Mouse (Mus musculus) adrenal gland, adult 8-10 months (tissue): ENCODE measurements around the gene Hyal3. TPM values are rescaled to one million over a fixed set of nuclear protein-coding genes. Genes with fewer than 3 reads are reported as not detected.

Source experiments
- DNase-seq: peaks from one replicate; pipeline ENCODE4 v3.0.0; 2022
- total RNA-seq, 4 experiments: library from RNA; stranded (reverse); gene quantifications; 2 replicates each; pipeline ENCODE4 v1.2.4; 2022

Gene Hyal3
- total RNA-seq, 4 experiments from 2014 or later: 1.5 to 2.3 (median 2.0) TPM

DNA sequence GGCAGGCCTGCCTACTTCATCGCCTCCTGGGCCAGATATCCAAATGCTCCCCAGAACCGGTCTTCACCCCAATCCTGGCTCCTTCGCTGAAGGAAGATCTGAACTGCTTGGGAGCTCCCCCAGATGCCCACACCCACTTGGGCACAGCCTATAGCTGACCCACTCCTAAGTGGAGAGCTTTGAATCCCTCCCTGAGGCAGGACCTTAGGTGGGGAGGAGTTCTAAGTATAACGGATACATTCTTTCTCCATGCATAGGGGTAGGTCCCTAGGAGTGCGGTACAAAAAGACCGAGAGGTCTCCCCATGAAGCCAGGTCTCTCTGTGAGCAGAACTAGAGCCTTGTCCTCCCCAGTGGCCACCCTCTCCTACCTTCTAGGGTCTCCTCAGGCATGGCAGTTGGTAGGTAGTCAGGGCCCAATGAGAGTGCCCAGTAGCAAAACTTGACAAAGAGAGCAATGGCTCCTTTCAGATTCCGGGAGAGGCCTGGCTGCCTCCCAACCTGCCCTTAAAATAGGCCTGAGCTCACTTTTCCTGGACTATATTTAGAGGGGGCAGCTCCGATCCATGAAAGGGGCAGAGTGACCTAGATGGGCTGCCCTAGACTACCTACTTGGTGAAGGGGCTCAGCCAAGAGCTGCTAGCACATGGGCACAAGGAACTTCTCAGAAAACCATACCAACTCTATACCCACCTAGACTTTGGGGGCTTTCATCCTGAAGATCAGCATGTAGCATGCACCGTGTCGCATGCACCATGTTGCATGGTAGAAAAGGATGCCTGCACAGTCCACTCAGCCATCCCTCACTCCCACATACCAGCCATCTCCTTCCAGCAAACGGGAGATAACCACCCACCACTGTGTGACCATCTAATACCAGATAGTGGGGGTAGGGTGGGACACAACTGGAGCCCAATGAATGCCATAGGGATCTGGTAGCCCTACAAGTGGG is 16.3 kb downstream of the Hyal3 start:
- no peak for DNase-seq

DNA sequence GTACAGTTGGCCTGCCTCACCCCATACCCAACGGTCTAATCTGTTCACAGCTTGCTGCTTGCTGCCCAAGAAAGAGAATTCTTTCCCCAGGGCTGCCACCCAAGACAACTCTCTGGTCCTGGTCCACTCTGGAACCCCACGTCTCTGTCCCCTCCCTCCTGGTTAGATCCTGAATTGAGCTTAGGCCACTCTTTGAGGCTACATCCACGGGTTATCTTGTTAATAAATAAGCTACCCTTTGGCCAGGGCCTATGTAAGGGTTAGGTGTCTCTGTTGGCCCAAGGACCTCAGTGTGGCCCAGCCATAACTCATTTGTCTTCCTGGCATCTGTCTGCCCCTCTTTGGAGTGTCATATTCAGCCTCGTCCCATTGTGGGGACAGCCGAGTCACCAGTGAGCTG is 17.8 kb downstream of the Hyal3 start:
- no peak for DNase-seq

DNA sequence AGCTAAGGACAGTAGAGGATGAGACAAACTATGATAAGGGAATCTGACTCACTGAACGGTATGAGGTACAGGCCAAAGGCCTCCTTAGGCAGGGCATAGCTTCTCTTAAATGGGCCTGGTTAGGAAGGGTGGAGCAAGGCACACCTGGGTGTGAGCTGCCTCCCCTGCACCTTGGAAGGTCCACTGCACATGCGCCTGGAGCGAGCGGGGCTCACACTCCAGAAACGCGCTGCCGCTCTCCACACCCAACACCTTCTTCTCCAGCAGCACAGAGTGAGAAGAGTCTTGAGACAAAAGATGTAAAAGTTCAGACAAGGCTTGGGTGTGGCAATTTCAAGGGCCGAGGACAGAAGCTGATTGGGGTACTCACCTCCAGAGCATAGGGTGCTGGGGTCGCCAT is 18.8 kb downstream of the Hyal3 start:
- no peak for DNase-seq

DNA sequence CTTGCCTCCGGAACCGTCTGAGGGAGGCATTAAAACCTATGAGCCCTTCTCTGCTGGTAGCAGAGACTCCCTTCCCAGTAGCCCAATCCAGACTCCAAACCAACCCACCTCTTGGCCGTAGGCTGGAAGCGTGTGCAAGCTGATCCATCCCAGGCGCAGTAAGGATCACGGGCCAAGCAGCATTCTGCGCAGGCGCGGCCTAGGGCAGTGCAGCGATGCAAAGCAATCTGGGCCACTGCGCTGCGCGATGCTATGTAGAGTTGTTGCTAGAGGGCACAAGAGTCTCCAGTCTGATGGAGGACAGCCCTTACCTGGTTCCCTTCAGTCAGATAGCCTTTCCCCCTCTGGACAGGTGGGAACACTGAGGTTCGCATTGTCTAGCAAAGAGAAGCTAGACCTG is 19.2 kb downstream of the Hyal3 start:
- no peak for DNase-seq

DNA sequence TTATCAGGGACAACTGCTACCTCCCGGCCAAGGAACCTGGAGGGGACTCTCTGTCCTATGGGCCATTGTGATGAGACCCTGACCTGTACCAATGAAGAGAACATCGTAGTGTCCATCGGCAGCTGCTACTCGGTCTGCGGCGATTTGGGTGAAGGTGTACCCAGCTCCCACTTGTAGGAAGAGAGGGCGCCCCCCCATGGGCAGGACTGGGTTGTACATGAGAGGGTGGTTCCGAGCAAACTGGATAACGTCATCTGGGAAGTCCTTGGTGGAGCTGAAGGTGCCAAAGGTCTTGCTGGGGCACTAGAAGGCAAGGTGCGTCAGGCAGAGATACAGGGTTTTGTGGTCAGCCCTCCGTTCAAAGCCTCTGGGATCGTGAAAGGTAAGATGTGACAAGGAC is 20.1 kb downstream of the Hyal3 start:
- DNase-seq: no peak

DNA sequence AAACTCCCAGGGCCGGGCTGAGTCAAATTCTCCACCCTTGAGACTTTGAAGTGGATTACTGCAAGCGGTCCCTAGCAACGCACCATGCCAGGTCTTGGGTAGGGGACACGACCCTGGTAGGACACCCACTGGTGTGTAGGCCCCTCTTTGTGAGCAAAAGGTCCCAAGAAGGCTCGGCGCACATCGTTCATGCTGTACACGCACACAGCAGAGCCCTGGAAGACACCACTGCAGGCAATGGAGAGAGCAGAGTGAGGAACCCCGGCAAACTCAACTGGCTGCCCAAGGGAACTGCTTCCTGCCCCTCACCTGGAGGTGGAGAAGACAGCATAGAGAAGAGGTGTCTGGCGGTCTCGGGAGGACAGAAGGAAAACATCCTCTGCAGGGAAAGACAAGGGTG is 20.7 kb downstream of the Hyal3 start:
- no peak for DNase-seq

DNA sequence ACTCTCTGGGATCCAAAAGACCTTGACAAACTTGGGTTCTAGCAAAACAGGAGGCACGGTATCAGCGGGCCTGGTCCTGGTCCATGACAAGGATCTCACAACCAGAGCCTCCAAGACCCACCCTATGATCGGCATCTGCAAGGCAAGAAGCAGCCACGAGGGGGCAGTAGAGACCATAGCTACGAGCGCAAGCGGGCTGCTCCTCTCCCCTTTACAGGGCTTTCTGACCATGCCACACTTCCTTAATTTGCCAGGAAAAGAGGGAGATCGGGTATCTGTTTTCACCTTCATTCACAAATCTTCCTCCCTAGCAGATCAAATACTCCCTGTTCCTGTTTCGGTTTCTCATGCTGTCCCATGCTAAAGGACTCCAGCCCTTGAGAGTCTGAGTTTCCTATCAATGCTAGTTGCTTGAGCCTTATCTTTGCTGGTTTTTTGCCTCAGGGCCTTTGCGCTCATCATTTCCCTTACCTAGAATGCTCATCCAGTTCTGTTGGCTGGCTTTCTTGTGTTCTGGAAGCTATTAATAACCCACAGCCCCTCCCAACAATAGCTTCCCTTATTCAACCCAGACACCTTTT is 21.5 kb downstream of the Hyal3 start:
- peak; percentile 81 for DNase-seq

DNA sequence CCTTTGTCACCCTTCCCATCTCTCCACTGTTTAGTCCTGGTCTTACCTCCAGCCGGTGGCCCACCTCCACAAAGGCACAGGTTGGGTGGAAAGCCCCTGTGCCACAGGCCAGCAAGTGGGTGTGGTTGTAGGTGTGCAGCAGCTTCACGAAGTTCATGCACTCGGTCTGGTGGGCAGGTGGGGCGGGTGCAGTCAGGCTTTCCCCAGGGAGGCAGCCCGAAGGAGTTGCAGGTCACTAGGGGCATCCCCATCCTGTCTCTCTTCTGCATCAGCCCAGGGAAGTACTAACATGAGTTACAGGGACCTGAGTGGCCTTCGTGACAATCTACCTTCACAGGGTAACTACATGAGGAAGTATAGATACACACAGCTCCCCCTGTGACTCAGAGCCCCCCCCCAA is 22.6 kb downstream of the Hyal3 start:
- DNase-seq: no peak

DNA sequence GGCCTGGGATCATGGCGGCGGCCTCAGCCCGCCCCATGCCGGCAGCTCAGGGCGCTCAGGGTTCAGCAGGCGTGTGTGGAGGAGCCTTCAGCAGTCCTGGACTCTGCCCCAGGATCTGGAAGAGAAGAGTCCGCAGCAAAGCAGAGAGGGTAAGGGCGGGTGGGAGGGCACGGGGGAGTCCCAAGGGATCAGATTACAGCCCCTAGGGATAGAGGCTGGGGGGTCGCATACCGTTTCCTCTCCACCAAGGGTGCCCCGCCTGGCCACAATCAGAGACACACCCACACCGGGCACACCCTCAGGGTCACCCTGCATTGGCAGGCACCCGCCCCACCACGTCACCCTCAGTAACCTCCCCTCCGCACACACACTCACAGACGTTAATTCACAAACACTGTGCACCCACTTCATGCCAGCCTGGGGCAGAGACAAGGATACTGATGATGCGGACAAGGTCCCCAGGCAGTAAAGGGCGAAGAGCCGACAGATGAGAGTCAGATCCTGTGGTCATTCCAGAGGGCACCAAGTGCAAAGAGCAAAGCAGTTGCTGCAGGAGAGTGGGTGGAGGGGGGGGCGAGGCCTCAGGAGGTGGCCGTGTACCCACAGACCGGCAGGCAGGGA is 24.5 kb downstream of the Hyal3 start:
- no peak for DNase-seq

DNA sequence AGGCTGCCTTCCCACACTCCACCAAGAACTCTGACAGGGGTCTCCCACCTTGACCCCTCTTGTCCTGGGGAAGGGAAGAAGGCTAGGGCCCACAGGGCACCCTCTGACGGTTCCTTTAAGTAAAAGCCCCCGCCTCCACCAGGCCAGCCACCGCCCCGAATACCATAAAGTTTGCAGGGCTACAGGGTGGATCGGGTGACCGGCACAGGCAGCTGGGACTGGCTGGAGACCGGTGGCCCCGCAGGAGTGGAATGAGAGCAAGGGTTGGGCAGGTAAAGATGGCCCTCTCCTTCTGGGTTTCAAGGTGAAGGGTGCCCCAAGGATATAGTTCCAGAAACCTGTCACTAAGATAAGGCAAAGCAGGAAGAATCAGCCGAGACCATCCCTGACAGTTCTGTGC is 26.0 kb downstream of the Hyal3 start:
- DNase-seq: no peak

DNA sequence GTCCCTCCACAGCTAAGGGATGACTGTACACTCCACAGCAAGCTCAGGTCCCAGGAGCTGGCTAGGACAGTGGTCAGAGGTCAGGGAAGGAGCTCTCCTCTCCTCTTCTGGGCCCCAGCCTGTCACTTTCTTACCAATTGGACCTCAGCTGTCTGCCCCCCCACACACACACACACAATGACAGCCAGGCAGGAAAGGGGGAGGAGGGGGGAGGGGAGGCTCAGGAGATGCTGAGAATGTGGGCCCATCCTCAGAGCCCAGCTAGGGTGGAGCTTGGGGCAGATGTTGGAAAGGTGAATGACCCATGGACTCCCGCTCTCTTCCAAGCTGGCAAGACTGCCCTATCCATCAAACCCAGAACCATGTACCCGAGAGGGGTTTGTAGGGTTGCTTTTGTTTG is 26.4 kb downstream of the Hyal3 start:
- DNase-seq: no peak

DNA sequence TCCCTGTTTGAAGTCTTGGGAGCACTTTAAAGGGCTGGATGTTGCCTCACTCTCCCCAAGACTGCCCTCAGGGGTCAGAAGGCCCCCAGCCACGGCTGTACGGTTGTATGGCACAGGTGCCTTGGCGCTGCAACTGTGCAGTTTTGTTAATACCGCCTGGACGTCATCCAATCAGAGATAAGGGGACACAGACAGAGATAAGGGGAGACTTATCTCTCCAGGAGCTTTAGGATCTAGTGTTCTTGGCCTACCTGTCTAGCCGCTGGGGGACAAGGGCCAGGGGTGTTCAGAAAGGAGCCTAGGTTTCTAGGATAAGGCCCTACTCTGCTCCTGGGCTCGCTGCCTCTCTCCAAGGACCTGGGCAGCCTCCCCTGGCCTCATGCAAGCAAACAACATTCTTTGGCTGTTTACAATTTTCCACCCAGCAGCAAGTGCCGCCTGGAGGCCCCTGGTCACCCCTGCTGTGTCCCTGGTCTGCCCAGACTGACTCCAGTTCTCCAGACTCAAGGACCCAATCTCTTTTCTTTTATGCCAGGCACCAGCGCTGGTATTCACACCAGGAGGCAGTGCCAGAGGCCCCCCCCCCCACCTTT is 27.1 kb downstream of the Hyal3 start:
- DNase-seq: no peak

DNA sequence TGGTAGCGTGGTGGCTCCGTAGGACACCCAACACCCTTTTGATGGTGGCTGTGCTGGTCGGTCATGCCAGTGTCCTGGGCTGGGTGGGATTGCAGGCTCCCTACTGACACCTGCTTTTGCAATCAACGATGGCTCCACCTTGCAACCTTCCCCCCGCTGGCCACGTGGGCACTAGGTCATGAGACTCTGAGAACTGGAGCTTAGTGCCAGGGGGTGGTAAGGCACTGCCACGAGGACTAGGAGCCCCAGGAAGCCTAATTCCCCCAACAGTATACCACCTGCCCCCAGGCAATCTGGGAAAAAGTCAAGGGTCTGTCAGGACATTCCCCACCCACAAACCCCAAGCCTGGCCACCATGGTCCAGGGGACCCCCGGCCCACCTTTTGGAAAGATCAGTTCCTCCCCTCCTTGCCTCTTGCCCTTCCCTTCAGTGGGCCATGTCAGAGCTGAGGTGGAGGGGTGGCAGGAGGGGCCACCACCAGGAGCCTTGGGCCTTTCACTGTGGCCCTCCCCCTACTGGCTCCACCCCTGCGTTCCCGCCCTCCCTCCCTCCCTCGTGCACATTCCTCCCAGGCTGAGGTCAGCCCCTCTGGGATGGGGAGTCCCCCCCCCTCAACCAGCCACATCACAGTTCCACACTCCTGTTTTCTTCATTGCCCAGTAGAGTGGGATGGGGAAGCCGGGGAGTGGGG is 28.3 kb downstream of the Hyal3 start, which contains the start of gene Sema3b:
Sema3b (minus strand) TSS at position 489 of the 692 bp plus-strand sequence.
- DNase-seq: no peak

DNA sequence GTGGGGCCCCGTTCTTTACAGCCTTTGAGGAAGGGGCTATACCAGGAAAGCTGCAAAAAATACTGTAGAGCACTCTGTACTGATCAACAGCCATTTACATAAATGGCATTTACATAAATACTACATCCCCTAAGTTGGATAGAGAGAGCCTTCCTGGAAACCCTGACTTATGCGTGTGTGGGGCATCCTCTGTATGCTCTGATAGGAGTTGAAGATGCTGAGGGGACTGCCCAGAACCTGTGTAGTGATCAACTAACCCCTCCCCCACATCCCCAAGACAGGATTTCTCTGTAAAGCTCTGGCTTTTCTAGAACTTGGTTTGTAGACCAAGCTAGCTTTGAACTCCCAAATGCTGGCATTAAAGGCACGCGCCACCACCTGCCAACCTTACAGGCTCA is 28.8 kb downstream of the Hyal3 start:
- no peak for DNase-seq

DNA sequence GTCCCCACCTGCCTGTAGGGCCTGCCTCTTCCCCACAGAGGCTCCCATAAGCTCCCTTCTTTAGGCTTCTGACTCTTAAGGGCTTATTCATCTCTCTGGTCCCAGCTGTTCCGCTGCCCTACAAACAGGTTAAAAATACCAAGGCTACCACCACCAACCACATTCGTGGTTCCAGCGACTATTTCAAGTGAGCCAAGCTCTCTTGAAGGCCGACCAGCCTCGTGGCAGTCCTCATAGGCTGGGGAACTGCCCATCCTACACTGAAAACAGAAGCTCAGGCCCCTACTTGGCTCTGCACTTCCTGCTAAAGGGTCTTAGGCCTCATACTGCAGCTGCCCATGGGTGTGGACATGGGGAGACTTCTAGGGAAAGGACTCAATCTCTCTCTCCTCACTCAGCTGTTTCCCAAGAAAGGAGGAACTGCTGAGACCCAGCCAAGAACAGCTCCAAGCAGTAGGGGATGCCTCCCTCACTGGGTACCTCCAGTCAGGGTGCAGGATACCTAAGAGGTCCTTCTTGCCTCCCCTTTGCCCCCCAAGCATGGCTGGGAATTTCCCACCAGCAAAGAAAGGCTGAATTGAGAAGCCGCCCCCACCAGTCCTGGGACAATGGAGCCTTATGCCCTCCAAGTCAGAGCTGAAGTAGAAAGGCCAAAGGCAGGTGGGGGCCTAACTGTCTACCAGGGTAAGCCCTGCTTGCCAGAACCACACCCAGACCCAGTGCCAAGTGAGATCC is 31.0 kb downstream of the Hyal3 start:
- DNase-seq: no peak

DNA sequence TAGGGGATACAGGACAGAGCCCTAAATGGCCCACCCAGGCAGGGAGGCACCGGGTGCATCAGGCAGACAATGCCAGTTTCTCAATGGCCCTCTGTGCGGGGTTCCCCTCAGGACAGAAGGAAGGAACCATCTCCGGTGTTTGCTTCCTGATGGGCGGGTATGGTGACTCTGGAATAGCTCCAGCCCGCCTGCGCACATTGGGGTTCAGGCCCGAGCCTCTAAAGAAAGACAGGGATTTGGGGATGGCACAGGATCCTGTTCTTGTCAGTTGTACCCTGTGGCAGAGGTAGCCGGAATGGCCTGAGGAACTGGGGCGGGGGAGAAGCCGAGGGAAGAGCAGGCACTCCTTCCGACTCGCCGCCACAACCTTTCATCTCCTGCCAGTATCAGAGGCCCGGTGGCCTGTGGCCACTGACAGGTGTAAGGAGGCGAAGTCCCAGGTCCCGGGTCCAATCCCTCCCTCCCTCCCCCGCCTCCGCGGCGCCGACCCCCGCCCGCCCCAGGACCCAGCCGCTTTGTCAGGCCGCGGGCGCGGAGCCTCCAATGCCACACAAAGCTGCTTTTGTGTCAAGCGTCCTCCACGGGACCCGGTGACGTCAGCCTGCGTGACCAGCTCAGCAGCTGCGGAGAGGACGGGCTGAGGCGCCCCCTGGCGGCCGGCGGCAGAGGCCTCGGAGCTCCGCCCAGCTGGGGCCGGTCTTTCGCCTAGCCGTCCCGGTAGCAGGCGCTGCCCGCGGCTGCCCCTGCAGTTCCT is 31.8 kb downstream of the Hyal3 start:
- DNase-seq: peak; percentile 97

DNA sequence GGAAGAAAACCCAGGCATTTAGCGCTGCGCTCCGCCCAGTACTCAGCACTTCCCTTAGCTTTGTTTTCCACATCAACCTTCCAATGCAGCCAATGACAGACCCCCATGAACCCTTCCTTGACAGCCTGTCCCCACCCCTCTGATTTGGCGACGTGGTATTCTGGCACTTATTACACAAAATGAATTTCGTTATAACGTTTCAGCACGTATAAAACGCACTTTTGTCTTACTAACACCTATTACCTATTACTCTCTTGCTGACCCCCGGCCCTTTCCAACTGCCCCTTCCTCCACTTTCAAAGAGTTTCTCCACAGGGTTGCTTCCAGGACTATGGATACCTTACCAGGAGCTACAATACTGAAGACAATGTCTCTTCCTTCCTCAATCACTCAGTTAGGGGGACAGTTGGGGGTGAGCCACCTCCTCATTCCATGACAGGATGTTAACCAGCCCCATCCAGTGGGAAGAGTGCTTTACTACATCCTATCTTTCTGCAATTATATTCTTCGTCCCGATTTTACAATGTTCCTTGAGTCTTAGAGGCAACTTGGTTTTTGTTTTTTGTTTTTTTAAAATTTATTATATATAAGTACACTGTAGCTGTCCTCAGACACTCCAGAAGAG is 32.4 kb downstream of the Hyal3 start:
- DNase-seq: no peak

DNA sequence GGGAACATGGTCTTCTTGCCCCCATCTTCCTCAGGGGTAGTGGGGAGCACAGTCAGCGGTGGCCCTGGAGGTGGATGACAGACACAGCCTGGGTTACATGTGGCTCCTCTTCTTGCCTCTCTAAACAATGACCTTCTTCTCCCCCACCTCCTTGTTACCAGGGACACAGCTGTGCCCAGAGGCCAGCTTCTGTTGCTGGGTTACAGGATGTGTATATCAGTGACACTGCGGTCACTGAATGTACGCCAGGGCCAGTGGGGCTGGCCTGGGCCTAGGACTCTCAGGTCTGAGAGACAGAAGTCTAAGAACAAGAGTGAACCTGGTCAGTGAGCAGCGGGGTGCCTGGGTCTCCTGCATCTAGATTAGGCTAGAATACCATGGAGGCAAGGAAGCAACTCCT is 34.4 kb downstream of the Hyal3 start:
- no peak for DNase-seq

DNA sequence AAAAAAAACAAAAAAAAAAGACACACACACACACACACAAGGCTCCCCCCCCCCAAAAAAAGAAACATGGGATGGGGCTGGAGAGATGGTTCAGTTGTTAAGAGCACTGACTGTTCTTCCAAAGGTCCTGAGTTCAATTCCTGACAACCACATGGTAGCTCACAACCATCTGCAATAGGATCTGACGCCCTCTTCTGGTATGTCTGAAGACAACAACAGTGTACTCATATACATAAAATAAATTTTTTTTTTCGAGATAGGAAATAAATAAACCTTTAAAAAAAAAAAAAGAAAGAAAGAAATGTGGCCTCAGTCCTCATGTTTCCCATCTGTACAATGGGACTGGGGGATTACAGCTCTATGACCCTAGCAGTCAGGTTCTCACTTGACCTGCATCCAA is 36.8 kb downstream of the Hyal3 start:
- DNase-seq: no peak

DNA sequence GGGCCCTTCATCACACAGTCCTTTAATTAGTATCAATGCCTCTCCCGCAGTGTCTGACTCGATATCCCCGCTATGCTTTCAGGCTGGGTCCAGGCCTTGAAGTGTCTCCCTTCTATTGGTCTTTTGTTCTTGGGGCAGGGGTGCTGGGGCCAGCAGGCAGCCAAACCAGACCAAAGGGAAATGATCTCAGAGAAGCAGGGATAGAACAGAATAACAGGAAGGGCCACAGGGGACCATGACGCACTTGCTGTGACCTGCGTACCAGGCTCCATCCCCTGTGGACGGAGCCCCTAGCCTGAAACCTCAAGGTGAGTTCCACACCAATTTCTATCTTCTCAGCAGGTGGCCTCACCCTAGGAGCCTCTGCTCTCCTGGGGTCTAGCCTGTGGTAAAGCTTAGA is 37.5 kb downstream of the Hyal3 start:
- DNase-seq: no peak
